11 mouse cellular contexts compared by ENCODE assay signal in the genomic region with DNA sequence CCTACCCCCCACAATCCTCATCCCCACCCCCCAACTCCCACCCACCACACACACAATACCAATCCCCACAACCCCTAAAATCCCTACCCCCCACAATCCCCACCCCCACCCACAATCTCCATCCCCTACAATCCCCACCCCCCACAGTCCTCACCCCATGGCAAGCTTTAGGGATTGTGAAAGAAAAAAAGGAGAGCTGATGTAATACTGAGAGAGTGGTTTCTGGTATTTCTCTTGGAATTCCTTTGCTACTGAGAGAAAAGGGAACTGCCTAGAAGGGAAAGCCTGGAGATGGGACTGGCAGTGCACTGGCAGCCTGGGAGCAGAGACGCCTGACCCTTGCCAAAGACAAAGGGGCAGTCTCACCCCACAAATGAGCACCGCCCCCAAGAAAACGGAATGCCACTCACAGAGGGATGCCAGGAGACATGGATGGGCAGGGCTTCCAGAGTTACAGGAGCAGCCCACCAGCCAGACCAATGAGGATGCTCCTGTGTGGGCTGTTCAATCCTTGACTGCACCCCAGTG. TPM values are rescaled to one million over a fixed set of nuclear protein-coding genes. Genes with fewer than 3 reads are reported as not detected.
DNase-seq lines count a peak whose midpoint lies in the region; ATAC-seq lines count a peak whose summit lies in the region.
"Had no signal": no experiment of that assay in that cellular context is flagged by ENCODE, and none has a peak within 500 bp of the region (broad histone marks: within the 10 kb centered on the region; RNA-seq: fewer than 3 reads in every experiment).

No protein-coding gene starts in this region.

- no peaks in the 10 kb centered on the region for H3K9me3 ChIP-seq in forebrain, embryonic 10.5 days
- H3K9me3 ChIP-seq in midbrain, embryonic 10.5 days (replicated peaks), result no peaks in the 10 kb centered on the region
- H3K9me3 ChIP-seq in kidney, embryonic 16.5 days (ENCODE audit: low read length), result no peaks in the 10 kb centered on the region

- H3K36me3 ChIP-seq in forebrain, embryonic 10.5 days (replicated peaks), result peaks cover 28% of the 10 kb centered on the region
- H3K36me3 ChIP-seq in midbrain, embryonic 10.5 days, result peaks cover 47% of the 10 kb centered on the region
- H3K36me3 ChIP-seq in kidney, embryonic 16.5 days (ENCODE audit: insufficient read depth, low read length), result no peaks in the 10 kb centered on the region

- H3K27ac ChIP-seq in forebrain, embryonic 10.5 days, result peak overlapping the region; percentile 70
- peak overlapping the region; percentile 79 for H3K27ac ChIP-seq in midbrain, embryonic 10.5 days (replicated peaks)
- H3K27ac ChIP-seq in kidney, embryonic 16.5 days (ENCODE audit: low read length), result no peak overlapping the region

- WGBS in forebrain, embryonic 10.5 days, result 23% methylated on average over 3 of the region's 3 CpGs
- WGBS in midbrain, embryonic 10.5 days, result 8% methylated on average over 3 of the region's 3 CpGs
- WGBS in kidney, embryonic 16.5 days, result 58% methylated on average over 3 of the region's 3 CpGs

- H3K4me3 ChIP-seq in forebrain, embryonic 10.5 days, result no peak overlapping the region
- no peak overlapping the region for H3K4me3 ChIP-seq in midbrain, embryonic 10.5 days
- no peak overlapping the region for H3K4me3 ChIP-seq in kidney, embryonic 16.5 days (ENCODE audit: low read length)

- no peak for ATAC-seq in kidney, embryonic 16.5 days (ENCODE audit: low FRiP score, low TSS enrichment)

- DNase-seq in embryo, embryonic 10 days (ENCODE audit: low spot score), result peak; percentile 26
- DNase-seq in embryo, embryonic 10.5 days (ENCODE audit: low spot score), result no peak
- peak; percentile 56 for DNase-seq in ES-CJ7 (ENCODE audit: low read depth, low spot score)
- DNase-seq in forebrain, embryonic 10.5 days (ENCODE audit: extremely low spot score, low spot score), result no peak
- peak; percentile 44 for DNase-seq in midbrain, embryonic 10.5 days (ENCODE audit: low spot score)
- no peak for DNase-seq in ovary, postnatal 10 days (ENCODE audit: low spot score)
- DNase-seq in adrenal gland, adult 18-20 months (ENCODE audit: low spot score in 2 of 2), result no peak
- DNase-seq: cerebellum, adult 2 months; kidney, postnatal 10 days; lung, postnatal 14 days had no signal

- H3K4me2 ChIP-seq in kidney, embryonic 16.5 days (replicated peaks; ENCODE audit: low read depth, low read length), result no peak overlapping the region

- H3K4me1 ChIP-seq in forebrain, embryonic 10.5 days, result peaks cover 23% of the 10 kb centered on the region
- peaks cover 38% of the 10 kb centered on the region for H3K4me1 ChIP-seq in midbrain, embryonic 10.5 days
- H3K4me1 ChIP-seq in kidney, embryonic 16.5 days (ENCODE audit: insufficient read depth, low read length), result peaks cover 4% of the 10 kb centered on the region; the same call in 1 of the 2 replicates

- no peaks in the 10 kb centered on the region for H3K27me3 ChIP-seq in forebrain, embryonic 10.5 days (ENCODE audit: poor library complexity, severe bottlenecking)
- H3K27me3 ChIP-seq in midbrain, embryonic 10.5 days (ENCODE audit: low read depth, poor library complexity, severe bottlenecking), result no peaks in the 10 kb centered on the region
- H3K27me3 ChIP-seq in kidney, embryonic 16.5 days (ENCODE audit: insufficient read depth, low read length), result no peaks in the 10 kb centered on the region

- H3K9ac ChIP-seq in kidney, embryonic 16.5 days (replicated peaks; ENCODE audit: low read length), result no peak overlapping the region

RNA-seq across cellular contexts. Expression of a gene that starts 54.3 kb away (rescaled TPM):
- 3.3 TPM in 2 replicates for polyA plus RNA-seq in forebrain, embryonic 10.5 days (2016; fragmentation: Nextera tagmentation; extraction: Ambion mirVana)
- polyA plus RNA-seq in midbrain, embryonic 10.5 days (2016; fragmentation: Nextera tagmentation; extraction: Ambion mirVana), result 2.8 and 3.4 TPM in 2 replicates
- total RNA-seq in adrenal gland, adult 18-20 months (2021), result 1 to 10 TPM in 1 of 2 experiments, under 1 TPM in 1; 0.45 to 1.2 TPM
- 21.4 and 23.0 TPM in 2 replicates for polyA plus RNA-seq in kidney, embryonic 16.5 days (2015; fragmentation: Nextera tagmentation; extraction: Ambion mirVana)

Comparison
In these comparisons a context has a peak if more than half of its experiments do, and no peak if none do; other contexts are left out.
1. DNase-seq: peak in embryo, embryonic 10 days (single experiment), ES-CJ7 (single experiment) and midbrain, embryonic 10.5 days (single experiment); none in embryo, embryonic 10.5 days (single experiment), forebrain, embryonic 10.5 days (single experiment), ovary, postnatal 10 days (single experiment) and adrenal gland, adult 18-20 months (0 of 2).